10 mouse cellular contexts compared by ENCODE assay signal in genomic region chr14:90600554-90600953, GRCm38 (mm10).
DNase-seq lines count a peak whose midpoint lies in the region; ATAC-seq lines count a peak whose summit lies in the region.
"Had no signal": no experiment of that assay in that cellular context is flagged by ENCODE, and none has a peak within 500 bp of the region (broad histone marks: within the 10 kb centered on the region; RNA-seq: fewer than 3 reads in every experiment).

No protein-coding gene starts in this region.

- no peak for ATAC-seq in monocyte, adult 5-6 weeks (replicated peaks; ENCODE audit: insufficient number of reproducible peaks, low FRiP score, low TSS enrichment, poor library complexity, severe bottlenecking)

- peak; percentile 7 to 11 for DNase-seq in frontal cortex, postnatal 10 days (ENCODE audit: low spot score in 2 of 2)
- no peak for DNase-seq in frontal cortex, postnatal 36 days (ENCODE audit: low spot score in 2 of 2)
- DNase-seq in right cerebral cortex, postnatal 10 days (ENCODE audit: low spot score in 2 of 2): peak; percentile 34 to 38
- no peak for DNase-seq in right cerebral cortex, postnatal 36 days (ENCODE audit: low spot score in 2 of 2)
- DNase-seq in mesoderm, embryonic 11.5 days (ENCODE audit: low read depth, low spot score): peak; percentile 5
- DNase-seq in retina, postnatal 7 days (ENCODE audit: low read depth, low spot score): peak; percentile 3
- DNase-seq in thymus, postnatal 4 days: no peak
- DNase-seq: gastrocnemius, adult 2 months; heart, postnatal 14 days had no signal

Comparison
In these comparisons a context has a peak if more than half of its experiments do, and no peak if none do; other contexts are left out.
1. DNase-seq: peak in frontal cortex, postnatal 10 days (2 of 2), right cerebral cortex, postnatal 10 days (2 of 2), mesoderm, embryonic 11.5 days (single experiment) and retina, postnatal 7 days (single experiment); none in frontal cortex, postnatal 36 days (0 of 2), right cerebral cortex, postnatal 36 days (0 of 2) and thymus, postnatal 4 days (single experiment).